Mouse (Mus musculus) cortical plate, adult 2 months (tissue): ENCODE results near the gene Lrrc3b. TPM values are rescaled to one million over a fixed set of nuclear protein-coding genes. Genes with fewer than 3 reads are reported as not detected.

ENCODE experiments used
- H3K27ac ChIP-seq: fragments of 200-500 bp; 2 replicates; pipeline ENCODE4 v1.5.1; 2012; ENCODE audit warnings: low read length, control low read depth, inconsistent platforms; ENCODE audit not compliant: insufficient read depth
- H3K4me1 ChIP-seq: fragments of 200-500 bp; 2 replicates; pipeline ENCODE4 v1.6.1; 2011; ENCODE audit warnings: low read length; ENCODE audit not compliant: control insufficient read depth, insufficient read depth
- H3K4me3 ChIP-seq: fragments of 200-500 bp; 2 replicates; pipeline ENCODE4 v1.5.1; 2011; ENCODE audit warnings: mild to moderate bottlenecking, low read length, control low read depth; ENCODE audit not compliant: insufficient read depth
- CTCF ChIP-seq: fragments of 200-500 bp; IDR thresholded peaks from 2 replicates; pipeline ENCODE4 v1.5.1; 2011; ENCODE audit warnings: mild to moderate bottlenecking, control low read depth, low read length; ENCODE audit not compliant: insufficient read depth; ENCODE audit errors: extremely low read depth
- POLR2A ChIP-seq: fragments of 200-500 bp; IDR thresholded peaks from 2 replicates; pipeline ENCODE4 v1.6.1; 2011; ENCODE audit warnings: mild to moderate bottlenecking, low read length, control low read depth; ENCODE audit not compliant: insufficient read depth; ENCODE audit errors: extremely low read depth
- polyA plus RNA-seq: library from polyadenylated mRNA; depleted of rRNA; stranded (reverse); fragments of >200 nt; gene quantifications from 2 replicates; pipeline ENCODE4 v1.2.3, GENCODE M21; 2012

Lrrc3b gene
- polyA plus RNA-seq, 1 experiment: 21.3 TPM

- TF ChIP-seq POLR2A: no peak
- peak; percentile 87 for TF ChIP-seq CTCF
- Histone ChIP-seq H3K27ac (no peak overlapping the region), H3K4me3 (no peak overlapping the region), H3K4me1 (peaks cover 2% of the 10 kb centered on the region; the same call in 1 of the 2 replicates)
These were observed 83.3 kb downstream of the Lrrc3b start for GRCm38 (mm10) chr14:15355512-15355911.

- no peak for TF ChIP-seq POLR2A
- TF ChIP-seq CTCF: no peak
- Histone ChIP-seq H3K27ac (no peak overlapping the region), H3K4me1 (no peaks in the 10 kb centered on the region), H3K4me3 (no peak overlapping the region)
These were observed 84.5 kb downstream of the Lrrc3b start for GRCm38 (mm10) chr14:15354299-15354698.

- no peak for TF ChIP-seq CTCF
- no peak for TF ChIP-seq POLR2A
- H3K4me3 ChIP-seq: no peak overlapping the region
- no peak overlapping the region for H3K27ac ChIP-seq
- no peaks in the 10 kb centered on the region for H3K4me1 ChIP-seq
These were observed 105.7 kb downstream of the Lrrc3b start for GRCm38 (mm10) chr14:15333130-15333529.

- Histone ChIP-seq H3K4me1 (no peaks in the 10 kb centered on the region), H3K27ac (no peak overlapping the region), H3K4me3 (no peak overlapping the region)
- TF ChIP-seq CTCF (no peak), POLR2A (no peak)
These were observed 107.4 kb downstream of the Lrrc3b start for GRCm38 (mm10) chr14:15331370-15331769.

- Histone ChIP-seq H3K27ac (no peak overlapping the region), H3K4me1 (no peaks in the 10 kb centered on the region), H3K4me3 (no peak overlapping the region)
- no peak for TF ChIP-seq POLR2A
- TF ChIP-seq CTCF: no peak
These were observed 108.6 kb downstream of the Lrrc3b start for GRCm38 (mm10) chr14:15330155-15330554.

- H3K4me1 ChIP-seq: no peaks in the 10 kb centered on the region
- H3K27ac ChIP-seq: no peak overlapping the region
- TF ChIP-seq POLR2A (no peak), CTCF (no peak)
- no peak overlapping the region for H3K4me3 ChIP-seq
These were observed 112.9 kb downstream of the Lrrc3b start for GRCm38 (mm10) chr14:15325872-15326271.

- no peak for TF ChIP-seq CTCF
- no peak for TF ChIP-seq POLR2A
- Histone ChIP-seq H3K27ac (no peak overlapping the region), H3K4me3 (no peak overlapping the region), H3K4me1 (no peaks in the 10 kb centered on the region)
These were observed 116.2 kb downstream of the Lrrc3b start for GRCm38 (mm10) chr14:15322441-15323123.

- no peaks in the 10 kb centered on the region for H3K4me1 ChIP-seq
- H3K4me3 ChIP-seq: no peak overlapping the region
- peak overlapping the region; percentile 56; the same call in 1 of the 2 replicates for H3K27ac ChIP-seq
- TF ChIP-seq POLR2A (no peak), CTCF (no peak)
These were observed 119.3 kb downstream of the Lrrc3b start for GRCm38 (mm10) chr14:15319399-15319915.

- no peak overlapping the region for H3K27ac ChIP-seq
These were observed 130.2 kb downstream of the Lrrc3b start for GRCm38 (mm10) chr14:15308576-15308975.

More at GRCm38 (mm10) chr14:15308576-15308975, 130.2 kb downstream of the Lrrc3b start:
- no peaks in the 10 kb centered on the region for H3K4me1 ChIP-seq
- no peak overlapping the region for H3K4me3 ChIP-seq
- TF ChIP-seq POLR2A: no peak
- no peak for TF ChIP-seq CTCF
